Mouse (Mus musculus) ES-Bruce4 (cell line): Measurements from ENCODE around the gene Tuba3a.

Experiments
- CTCF ChIP-seq: IDR thresholded peaks from one replicate; pipeline ENCODE4 v1.8.1; 2011; ENCODE audit warnings: low read depth, low read length
- EP300 ChIP-seq: IDR thresholded peaks from 2 replicates; pipeline ENCODE4 v1.6.1; 2011; ENCODE audit warnings: low read depth, low read length; ENCODE audit not compliant: insufficient read depth
- POLR2A ChIP-seq: IDR thresholded peaks from one replicate; pipeline ENCODE4 v1.8.1; 2011; ENCODE audit warnings: low read length; ENCODE audit not compliant: insufficient read depth

DNA sequence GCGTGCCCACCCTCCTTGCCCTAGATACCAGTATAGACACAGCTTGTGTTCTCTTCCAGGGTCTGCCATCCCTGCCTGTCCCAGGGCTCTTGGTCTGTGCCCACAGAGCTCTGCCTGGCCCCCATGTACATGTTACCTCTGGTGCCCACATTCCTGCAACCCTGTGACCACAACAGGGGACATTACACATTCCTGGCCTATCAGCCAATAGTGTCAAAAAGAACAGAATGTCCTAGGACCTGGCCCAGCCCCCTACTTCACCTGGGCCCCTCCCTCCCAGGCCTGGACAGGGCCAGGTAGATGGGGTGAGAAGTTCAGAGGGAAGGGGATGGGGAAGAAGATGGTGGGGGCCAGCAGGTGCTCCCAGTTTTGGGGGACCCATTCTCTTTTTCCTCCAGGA lies 34.5 kb upstream of the Tuba3a start, which contains the start of gene Scnn1a:
- TF ChIP-seq POLR2A (no peak), CTCF (no peak), EP300 (no peak)
